Mouse (Mus musculus) right cerebral cortex, adult 2 months (tissue): ENCODE measurements around the gene Vnn3.

ENCODE experiments used
- DNase-seq, 2 experiments: peaks; one replicate each; pipeline ENCODE4 v3.0.0; 2021 to 2022; ENCODE audit warnings: low spot score in 2 of 2

Vnn3 gene

DNA sequence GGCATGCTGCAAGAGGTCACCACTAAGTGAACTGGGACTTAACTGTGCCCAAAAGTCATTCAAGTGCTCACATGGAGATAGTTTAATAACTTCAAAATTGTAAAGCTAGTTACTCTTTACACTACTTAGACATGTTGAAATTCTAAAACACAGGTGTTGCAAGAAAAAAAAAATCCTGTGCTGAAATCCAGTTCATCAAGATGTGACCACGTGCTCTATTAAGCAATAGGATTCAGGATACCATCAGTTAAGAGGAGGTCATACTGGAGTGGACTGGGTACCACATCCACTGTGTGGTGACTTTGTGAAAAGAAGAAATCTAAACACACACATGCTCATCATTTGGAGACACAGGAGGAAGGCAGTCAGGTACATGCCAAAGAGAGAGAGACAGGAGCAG lies 41.7 kb downstream of the Vnn3 start:
- no peak for DNase-seq

DNA sequence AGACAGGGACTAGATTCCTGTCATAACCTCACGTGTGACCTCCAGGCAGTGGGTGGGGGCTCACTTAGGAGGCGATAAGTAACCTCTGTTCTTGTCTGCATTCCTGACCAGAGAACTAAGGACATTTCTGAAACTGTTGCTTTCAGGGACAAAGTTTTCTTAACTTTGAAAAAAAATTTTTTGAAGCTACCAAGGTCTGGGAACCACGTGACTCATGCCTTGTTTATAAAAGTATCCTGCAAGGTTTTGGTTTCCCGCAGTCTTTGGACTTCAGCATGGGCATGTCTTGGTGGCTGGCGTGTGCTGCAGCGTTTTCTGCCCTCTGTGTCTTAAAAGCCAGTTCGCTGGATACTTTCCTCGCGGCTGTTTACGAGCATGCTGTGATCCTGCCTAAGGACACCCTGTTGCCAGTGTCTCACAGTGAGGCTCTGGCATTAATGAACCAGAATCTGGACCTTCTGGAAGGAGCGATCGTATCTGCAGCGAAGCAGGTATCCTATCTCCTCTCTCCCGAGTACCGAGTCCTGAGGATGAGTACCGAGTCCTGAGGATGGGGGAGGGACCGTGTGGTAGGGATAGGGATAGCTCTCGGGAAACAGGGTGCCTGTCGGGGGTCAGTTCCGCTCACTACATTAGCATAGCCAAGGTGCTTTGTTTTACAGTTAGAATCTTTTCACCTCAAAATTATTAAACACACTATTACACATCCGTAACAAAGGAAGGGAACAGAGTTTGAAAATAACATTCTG lies 43.5 kb downstream of the Vnn3 start, which contains the start of gene Vnn1:
Gene Vnn1 (plus strand): TSS at position 88 of the 749 bp plus-strand sequence.
- no peak for DNase-seq

DNA sequence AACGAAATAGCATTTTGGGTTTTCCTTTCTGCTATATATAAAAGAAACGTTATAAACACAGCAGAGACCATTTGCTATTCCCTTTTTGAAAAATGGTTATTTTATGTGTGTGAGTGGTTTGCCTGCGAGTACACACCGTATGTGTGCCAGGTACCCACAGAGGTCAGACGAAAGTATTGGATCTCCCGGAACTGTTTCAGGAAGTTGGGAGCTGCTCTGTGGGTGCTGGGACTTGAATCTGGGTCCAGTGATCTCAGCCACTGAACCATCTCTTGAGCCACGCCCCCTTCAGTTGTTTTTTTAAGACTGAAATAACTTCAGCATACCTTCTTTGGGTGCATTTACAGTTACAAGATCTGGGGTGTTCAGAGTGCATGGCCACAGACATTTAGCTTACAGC lies 44.1 kb downstream of the Vnn3 start:
- DNase-seq, result no peak

DNA sequence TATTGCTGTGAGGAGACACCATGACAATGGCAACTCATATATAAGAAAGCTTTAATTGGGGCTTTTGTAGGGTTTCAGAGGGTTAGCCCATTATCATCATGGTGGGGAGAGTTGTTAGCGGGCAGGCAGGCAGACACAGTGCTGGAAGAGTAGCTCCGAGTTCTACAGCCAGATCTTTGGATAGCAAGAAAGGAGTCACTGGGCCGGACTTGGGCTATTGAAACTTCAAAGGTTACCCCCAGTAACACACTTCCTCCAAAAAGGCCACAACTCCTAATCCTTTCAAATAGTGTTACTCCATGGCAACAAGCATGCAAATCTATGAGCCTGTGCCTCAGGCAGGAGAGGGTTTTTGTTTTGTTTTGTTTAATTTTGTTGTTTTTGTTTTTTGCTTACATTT lies 49.9 kb downstream of the Vnn3 start:
- DNase-seq, result no peak

DNA sequence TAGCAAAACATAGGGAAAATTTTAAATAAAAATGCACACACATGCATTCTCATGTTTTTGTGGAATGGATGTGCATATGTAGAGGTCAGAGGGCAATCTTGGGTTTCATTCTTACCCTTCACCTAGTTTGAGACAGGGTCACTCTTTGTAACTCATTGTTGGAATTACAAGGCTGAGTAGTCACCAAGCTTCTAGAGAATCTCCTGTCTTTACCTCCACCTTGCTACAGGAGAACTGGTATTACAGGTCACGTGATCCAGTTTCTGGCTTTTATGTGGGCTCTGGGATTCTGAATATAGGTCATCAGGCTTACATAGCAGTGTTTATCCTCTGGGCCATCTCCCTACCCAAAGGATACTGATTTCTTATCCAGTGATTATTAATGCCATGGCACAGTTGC lies 54.4 kb downstream of the Vnn3 start:
- no peak for DNase-seq
